Mouse (Mus musculus) C2C12 (cell line): ENCODE measurements around the gene Irx6.

Source experiments
- CEBPB ChIP-seq: IDR thresholded peaks from one replicate; pipeline ENCODE4 v1.6.1; 2011; ENCODE audit warnings: low read depth, mild to moderate bottlenecking, control low read depth, moderate library complexity
- CTCF ChIP-seq: IDR thresholded peaks from one replicate; pipeline ENCODE4 v1.5.1; 2011; ENCODE audit not compliant: control insufficient read depth, insufficient read depth, insufficient read length
- MYOD1 ChIP-seq: IDR thresholded peaks from one replicate; pipeline ENCODE4 v1.6.1; 2011; ENCODE audit warnings: low read depth; ENCODE audit not compliant: control insufficient read depth, insufficient read length
- USF1 ChIP-seq: IDR thresholded peaks from one replicate; pipeline ENCODE4 v1.6.1; 2011; ENCODE audit warnings: low read depth, mild to moderate bottlenecking, control low read depth, moderate library complexity

GRCm38 (mm10) chr8:92664207-92664606 is 9.9 kb upstream of the Irx6 start:
- TF ChIP-seq MYOD1 (no peak), CTCF (no peak), USF1 (no peak), CEBPB (no peak)
